Mouse (Mus musculus) embryonic facial prominence, embryonic 12.5 days (tissue): ENCODE measurements around the gene Ddx52. TPM values are rescaled to one million over a fixed set of nuclear protein-coding genes. Genes with fewer than 3 reads are reported as not detected.

ENCODE experiments used
- ATAC-seq: fragments of 200-750 bp; cut with Nextera tagmentation; 2 replicates; pipeline ENCODE4 v1.8.0; 2017; ENCODE audit not compliant: insufficient number of reproducible peaks, insufficient read depth, low FRiP score, low TSS enrichment
- H3K27ac ChIP-seq: fragments of 300-500 bp; sonication (generic); 2 replicates; pipeline ENCODE4 v1.5.1; 2016; ENCODE audit warnings: mild to moderate bottlenecking
- H3K27me3 ChIP-seq: fragments of 300-500 bp; sonication (generic); 2 replicates; pipeline ENCODE4 v1.6.1; 2016; ENCODE audit warnings: mild to moderate bottlenecking, moderate library complexity
- H3K36me3 ChIP-seq: fragments of 300-500 bp; sonication (generic); 2 replicates; pipeline ENCODE4 v1.6.1; 2016; ENCODE audit warnings: mild to moderate bottlenecking
- H3K4me1 ChIP-seq: fragments of 300-500 bp; sonication (generic); 2 replicates; pipeline ENCODE4 v1.6.1; 2016
- H3K4me2 ChIP-seq: fragments of 300-500 bp; sonication (generic); replicated peaks from 2 replicates; pipeline ENCODE4 v1.6.1; 2016; ENCODE audit warnings: mild to moderate bottlenecking, moderate library complexity
- H3K4me3 ChIP-seq: fragments of 300-500 bp; sonication (generic); 2 replicates; pipeline ENCODE4 v1.5.1; 2016; ENCODE audit warnings: mild to moderate bottlenecking
- H3K9ac ChIP-seq: fragments of 300-500 bp; sonication (generic); 2 replicates; pipeline ENCODE4 v1.6.1; 2016; ENCODE audit warnings: mild to moderate bottlenecking, moderate library complexity
- H3K9me3 ChIP-seq: fragments of 300-500 bp; sonication (generic); 2 replicates; pipeline ENCODE4 v1.6.1; 2016; ENCODE audit warnings: mild to moderate bottlenecking, moderate library complexity
- WGBS: fragments of 180-500 bp; shearing (Covaris S2); methylation state at CpG from one replicate; pipeline ENCODE4 v1.1.7; 2016; 5-methylcytosine and 5-hydroxymethylcytosine counted together
- polyA plus RNA-seq: library from polyadenylated mRNA; unstranded; fragments of >200 nt; fragmentation: Nextera tagmentation; extraction: Ambion mirVana; gene quantifications from 2 replicates; pipeline ENCODE4 v1.2.1, GENCODE M21; 2016

Ddx52 gene
- polyA plus RNA-seq, 1 experiment from 2014 or later = 42.2 TPM

- no peak overlapping the region for H3K4me2 ChIP-seq
- no peak overlapping the region for H3K27ac ChIP-seq
- WGBS = 70% methylated on average over 7 of the region's 7 CpGs
- ATAC-seq = no peak
- H3K9me3 ChIP-seq = no peaks in the 10 kb centered on the region
- H3K4me3 ChIP-seq = no peak overlapping the region
- H3K4me1 ChIP-seq = no peaks in the 10 kb centered on the region
- no peaks in the 10 kb centered on the region for H3K27me3 ChIP-seq
- no peak overlapping the region for H3K9ac ChIP-seq
- peaks cover 22% of the 10 kb centered on the region for H3K36me3 ChIP-seq
Measured at GRCm38 (mm10) chr11:83974561-83975346, 32.9 kb downstream of the Ddx52 start.

- Histone ChIP-seq H3K9me3 (no peaks in the 10 kb centered on the region), H3K4me3 (no peak overlapping the region), H3K4me1 (no peaks in the 10 kb centered on the region), H3K27ac (no peak overlapping the region), H3K9ac (no peak overlapping the region), H3K4me2 (no peak overlapping the region), H3K27me3 (no peaks in the 10 kb centered on the region), H3K36me3 (peaks cover 29% of the 10 kb centered on the region)
- 77% methylated on average over 1 of the region's 1 CpGs for WGBS
- ATAC-seq = no peak
Measured at GRCm38 (mm10) chr11:83975488-83975887, 33.6 kb downstream of the Ddx52 start.

- Histone ChIP-seq H3K4me1 (no peaks in the 10 kb centered on the region), H3K27me3 (no peaks in the 10 kb centered on the region), H3K4me2 (no peak overlapping the region), H3K9ac (no peak overlapping the region), H3K4me3 (no peak overlapping the region), H3K9me3 (no peaks in the 10 kb centered on the region), H3K27ac (no peak overlapping the region), H3K36me3 (peaks cover 35% of the 10 kb centered on the region)
- 82% methylated on average over 13 of the region's 13 CpGs for WGBS
- ATAC-seq = no peak
Measured at GRCm38 (mm10) chr11:83976236-83976977, 34.5 kb downstream of the Ddx52 start.

DNA sequence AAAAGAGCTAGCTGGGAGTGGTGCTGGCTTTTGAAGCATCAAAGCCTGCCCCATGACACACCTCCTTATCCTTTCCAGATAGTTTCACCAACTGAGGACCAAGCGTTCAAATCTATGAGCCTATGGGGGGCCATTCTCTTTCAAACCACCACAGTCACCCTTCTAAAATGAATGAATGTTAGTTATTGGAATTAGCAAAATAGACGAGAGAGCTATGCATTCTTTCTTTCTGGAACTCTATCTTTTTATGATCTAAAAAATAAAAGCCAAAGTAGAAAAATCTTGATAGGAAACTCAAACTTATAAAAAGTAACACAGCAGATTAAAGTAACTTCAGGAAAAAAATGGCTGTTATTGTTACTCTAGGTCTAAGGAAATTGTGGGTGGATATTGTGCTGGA, 35.9 kb downstream of the Ddx52 start:
- H3K9ac ChIP-seq = no peak overlapping the region
- H3K9me3 ChIP-seq = no peaks in the 10 kb centered on the region
- H3K4me3 ChIP-seq = no peak overlapping the region
- H3K27me3 ChIP-seq = no peaks in the 10 kb centered on the region
- no peak for ATAC-seq
- peaks cover 44% of the 10 kb centered on the region for H3K36me3 ChIP-seq
- no peaks in the 10 kb centered on the region for H3K4me1 ChIP-seq
- no peak overlapping the region for H3K27ac ChIP-seq
- no peak overlapping the region for H3K4me2 ChIP-seq
- WGBS = 89% methylated on average over 2 of the region's 2 CpGs

DNA sequence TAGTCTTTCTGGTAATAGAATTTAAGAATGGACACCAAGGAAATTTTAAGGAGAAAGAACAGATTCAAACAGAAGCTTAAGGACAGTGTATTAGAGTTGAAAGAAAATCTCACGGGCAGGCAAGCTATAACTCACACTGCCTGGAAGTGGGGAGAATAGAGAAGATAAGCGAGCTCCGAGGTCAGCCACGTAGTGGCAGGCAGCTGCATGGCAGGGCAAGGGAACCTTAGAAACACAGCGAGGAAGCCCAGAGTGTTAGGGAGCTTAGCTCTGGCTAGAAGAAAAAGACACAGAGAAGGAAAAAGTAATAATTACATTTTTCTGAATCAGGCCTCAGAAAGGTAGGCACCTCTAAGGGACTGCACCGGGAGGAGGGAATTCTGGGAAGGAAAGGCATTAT, 38.1 kb downstream of the Ddx52 start:
- ATAC-seq = no peak
- no peaks in the 10 kb centered on the region for H3K4me1 ChIP-seq
- H3K27me3 ChIP-seq = no peaks in the 10 kb centered on the region
- no peak overlapping the region for H3K27ac ChIP-seq
- WGBS = 92% methylated on average over 6 of the region's 6 CpGs
- no peak overlapping the region for H3K4me2 ChIP-seq
- H3K36me3 ChIP-seq = peaks cover 49% of the 10 kb centered on the region
- H3K9ac ChIP-seq = no peak overlapping the region
- H3K9me3 ChIP-seq = no peaks in the 10 kb centered on the region
- no peak overlapping the region for H3K4me3 ChIP-seq

- no peak for ATAC-seq
- 85% methylated on average over 10 of the region's 10 CpGs for WGBS
- Histone ChIP-seq H3K4me2 (no peak overlapping the region), H3K36me3 (peaks cover 61% of the 10 kb centered on the region), H3K4me1 (no peaks in the 10 kb centered on the region), H3K27ac (no peak overlapping the region), H3K9me3 (no peaks in the 10 kb centered on the region), H3K27me3 (no peaks in the 10 kb centered on the region), H3K4me3 (no peak overlapping the region), H3K9ac (no peak overlapping the region)
Measured at GRCm38 (mm10) chr11:83981338-83981737, 39.5 kb downstream of the Ddx52 start.

GRCm38 (mm10) chr11:83991701-83992100, 49.8 kb downstream of the Ddx52 start:
- 86% methylated on average over 4 of the region's 4 CpGs for WGBS
- Histone ChIP-seq H3K9ac (no peak overlapping the region), H3K4me2 (no peak overlapping the region), H3K4me1 (no peaks in the 10 kb centered on the region), H3K27ac (no peak overlapping the region), H3K9me3 (no peaks in the 10 kb centered on the region), H3K36me3 (peaks cover 18% of the 10 kb centered on the region), H3K4me3 (no peak overlapping the region), H3K27me3 (no peaks in the 10 kb centered on the region)
- ATAC-seq = no peak

- Histone ChIP-seq H3K27me3 (no peaks in the 10 kb centered on the region), H3K4me3 (no peak overlapping the region), H3K4me1 (no peaks in the 10 kb centered on the region), H3K27ac (no peak overlapping the region), H3K9ac (no peak overlapping the region), H3K9me3 (no peaks in the 10 kb centered on the region), H3K36me3 (peaks cover 22% of the 10 kb centered on the region), H3K4me2 (no peak overlapping the region)
- WGBS = 69% methylated on average over 2 of the region's 2 CpGs
- ATAC-seq = no peak
Measured at GRCm38 (mm10) chr11:83993428-83993827, 51.6 kb downstream of the Ddx52 start.

- WGBS = 80% methylated on average over 3 of the region's 3 CpGs
- ATAC-seq = no peak
- H3K9me3 ChIP-seq = no peaks in the 10 kb centered on the region
- no peak overlapping the region for H3K4me2 ChIP-seq
- no peak overlapping the region for H3K27ac ChIP-seq
- no peaks in the 10 kb centered on the region for H3K4me1 ChIP-seq
- H3K9ac ChIP-seq = no peak overlapping the region
- no peak overlapping the region for H3K4me3 ChIP-seq
- H3K36me3 ChIP-seq = peaks cover 22% of the 10 kb centered on the region
- no peaks in the 10 kb centered on the region for H3K27me3 ChIP-seq
Measured at GRCm38 (mm10) chr11:83994481-83994880, 52.6 kb downstream of the Ddx52 start.

DNA sequence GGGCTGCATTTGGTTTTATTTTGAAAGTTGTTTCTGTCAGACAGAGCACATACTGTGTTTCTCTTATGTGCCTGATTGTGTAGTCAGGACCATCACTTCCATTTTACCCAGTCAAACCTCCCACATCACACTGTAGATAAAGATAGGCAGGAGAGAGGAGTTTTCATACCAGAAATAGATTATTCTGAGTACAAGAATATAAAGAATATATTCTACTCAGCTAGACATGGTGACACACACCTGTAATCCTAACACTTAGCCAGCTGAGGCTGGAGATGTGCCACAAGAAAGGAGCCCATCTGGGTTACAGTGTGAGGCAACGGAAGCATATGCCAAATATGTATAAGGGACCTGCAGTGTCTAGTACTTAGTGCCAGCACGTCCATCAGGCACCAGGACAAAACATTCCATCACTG, 53.7 kb downstream of the Ddx52 start:
- Histone ChIP-seq H3K4me2 (no peak overlapping the region), H3K4me1 (no peaks in the 10 kb centered on the region), H3K27me3 (no peaks in the 10 kb centered on the region), H3K36me3 (peaks cover 22% of the 10 kb centered on the region), H3K9ac (no peak overlapping the region), H3K9me3 (no peaks in the 10 kb centered on the region), H3K27ac (no peak overlapping the region), H3K4me3 (no peak overlapping the region)
- WGBS = 90% methylated on average over 2 of the region's 2 CpGs
- ATAC-seq = no peak

GRCm38 (mm10) chr11:83997171-83997868, 55.5 kb downstream of the Ddx52 start:
- no peak for ATAC-seq
- no peak overlapping the region for H3K4me3 ChIP-seq
- H3K4me2 ChIP-seq = no peak overlapping the region
- no peaks in the 10 kb centered on the region for H3K9me3 ChIP-seq
- H3K4me1 ChIP-seq = no peaks in the 10 kb centered on the region
- WGBS = 86% methylated on average over 5 of the region's 5 CpGs
- no peaks in the 10 kb centered on the region for H3K27me3 ChIP-seq
- H3K27ac ChIP-seq = no peak overlapping the region
- peaks cover 25% of the 10 kb centered on the region for H3K36me3 ChIP-seq
- no peak overlapping the region for H3K9ac ChIP-seq

DNA sequence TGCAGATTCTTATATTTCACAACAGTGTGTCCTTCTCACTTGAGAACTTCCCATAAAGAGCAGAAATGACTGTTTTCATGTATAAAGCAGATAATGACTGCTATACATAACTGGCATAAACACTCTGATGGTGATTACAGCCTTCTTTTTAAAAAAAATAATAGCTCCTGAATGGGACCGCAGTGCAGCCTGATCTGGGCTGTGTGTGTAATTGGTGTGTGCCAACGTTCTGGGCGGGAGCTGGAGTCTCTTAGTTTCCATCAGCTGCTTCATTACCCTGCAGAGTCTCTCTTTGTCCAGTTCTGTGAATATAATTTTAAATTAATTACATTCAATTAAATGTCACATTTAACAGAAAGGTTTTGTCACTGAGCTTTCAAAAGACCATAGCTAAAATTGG, 57.1 kb downstream of the Ddx52 start:
- no peak overlapping the region for H3K4me2 ChIP-seq
- 83% methylated on average over 3 of the region's 3 CpGs for WGBS
- peaks cover 29% of the 10 kb centered on the region for H3K36me3 ChIP-seq
- no peak overlapping the region for H3K9ac ChIP-seq
- ATAC-seq = no peak
- H3K9me3 ChIP-seq = no peaks in the 10 kb centered on the region
- no peaks in the 10 kb centered on the region for H3K27me3 ChIP-seq
- H3K27ac ChIP-seq = no peak overlapping the region
- no peaks in the 10 kb centered on the region for H3K4me1 ChIP-seq
- H3K4me3 ChIP-seq = no peak overlapping the region
